ENCODE assay signal across 15 mouse cellular contexts in genomic region chr9:13539535-13539934, GRCm38 (mm10).
DNase-seq lines count a peak whose midpoint lies in the region; ATAC-seq lines count a peak whose summit lies in the region.
"Had no signal": no experiment of that assay in that cellular context is flagged by ENCODE, and none has a peak within 500 bp of the region (broad histone marks: within the 10 kb centered on the region; RNA-seq: fewer than 3 reads in every experiment).

No protein-coding gene starts in this region.

- H3K9ac ChIP-seq in heart, embryonic 11.5 days (ENCODE audit: low read depth, low read length), result no peak overlapping the region
- no peak overlapping the region for H3K9ac ChIP-seq in lung, embryonic 15.5 days
- H3K9ac ChIP-seq in embryonic facial prominence, embryonic 11.5 days (replicated peaks; ENCODE audit: low read length), result no peak overlapping the region
- H3K9ac ChIP-seq: forebrain, embryonic 13.5 days; liver, postnatal 0 days; neural tube, embryonic 15.5 days had no signal

- no peaks in the 10 kb centered on the region for H3K27me3 ChIP-seq in heart, embryonic 11.5 days (ENCODE audit: control insufficient read depth, insufficient read depth, low read length)
- H3K27me3 ChIP-seq in lung, embryonic 15.5 days, result no peaks in the 10 kb centered on the region
- no peaks in the 10 kb centered on the region for H3K27me3 ChIP-seq in embryonic facial prominence, embryonic 11.5 days (ENCODE audit: control insufficient read depth, insufficient read depth, low read length)
- H3K27me3 ChIP-seq: forebrain, embryonic 13.5 days; neural tube, embryonic 15.5 days had no signal

- H3K4me3 ChIP-seq in heart, embryonic 11.5 days (ENCODE audit: low read depth, low read length), result no peak overlapping the region
- no peak overlapping the region for H3K4me3 ChIP-seq in lung, embryonic 15.5 days
- H3K4me3 ChIP-seq in embryonic facial prominence, embryonic 11.5 days (ENCODE audit: low read depth, low read length), result no peak overlapping the region
- H3K4me3 ChIP-seq: forebrain, embryonic 13.5 days; gastrocnemius, adult 2 months; neural tube, embryonic 15.5 days had no signal

- H3K9me3 ChIP-seq in heart, embryonic 11.5 days (replicated peaks; ENCODE audit: control insufficient read depth, low read length), result no peaks in the 10 kb centered on the region
- no peaks in the 10 kb centered on the region for H3K9me3 ChIP-seq in lung, embryonic 15.5 days
- H3K9me3 ChIP-seq in embryonic facial prominence, embryonic 11.5 days (replicated peaks; ENCODE audit: control insufficient read depth, low read length), result no peaks in the 10 kb centered on the region
- H3K9me3 ChIP-seq: forebrain, embryonic 13.5 days; neural tube, embryonic 15.5 days had no signal

- WGBS in heart, embryonic 11.5 days (ENCODE audit: insufficient replicate concordance), result 54% methylated on average over 4 of the region's 4 CpGs
- 56% methylated on average over 4 of the region's 4 CpGs for WGBS in lung, embryonic 15.5 days
- 40% methylated on average over 4 of the region's 4 CpGs for WGBS in embryonic facial prominence, embryonic 11.5 days

- no peak for DNase-seq in heart, adult 18-20 months
- no peak for DNase-seq in lung, postnatal 4 days
- peak; percentile 46 for DNase-seq in embryonic facial prominence, embryonic 11.5 days (ENCODE audit: low spot score)
- peak; percentile 54 for DNase-seq in mesoderm, embryonic 11.5 days (ENCODE audit: low read depth, low spot score)
- no peak for DNase-seq in gastrocnemius, postnatal 25 days
- DNase-seq: cerebellum, adult 11 months; gastrocnemius, adult 2 months; kidney, adult 11 months; liver, postnatal 0 days; right cerebral cortex, adult 18-20 months had no signal

- no peak for ATAC-seq in heart, embryonic 11.5 days (replicated peaks; ENCODE audit: insufficient number of reproducible peaks, low FRiP score, low TSS enrichment)
- no peak for ATAC-seq in lung, embryonic 15.5 days (ENCODE audit: borderline replicate concordance, extremely low read depth, low FRiP score, low TSS enrichment)
- no peak for ATAC-seq in embryonic facial prominence, embryonic 11.5 days (replicated peaks; ENCODE audit: insufficient number of reproducible peaks, low FRiP score, low TSS enrichment, low read depth)
- ATAC-seq: activated CD4-positive, CD25-positive, alpha-beta regulatory T cell, adult 4 months; forebrain, embryonic 13.5 days; liver, postnatal 0 days had no signal

- H3K27ac ChIP-seq in heart, embryonic 11.5 days (ENCODE audit: low read depth, low read length), result peak overlapping the region; percentile 31; the same call in 1 of the 2 replicates
- peak overlapping the region; percentile 8; the same call in 1 of the 2 replicates for H3K27ac ChIP-seq in lung, embryonic 15.5 days
- no peak overlapping the region for H3K27ac ChIP-seq in embryonic facial prominence, embryonic 11.5 days (replicated peaks; ENCODE audit: low read depth, low read length)
- H3K27ac ChIP-seq: forebrain, embryonic 13.5 days; gastrocnemius, adult 2 months; neural tube, embryonic 15.5 days had no signal

- H3K4me1 ChIP-seq in heart, embryonic 11.5 days (ENCODE audit: control insufficient read depth, insufficient read depth, low read length), result peaks cover 26% of the 10 kb centered on the region
- H3K4me1 ChIP-seq in lung, embryonic 15.5 days, result peaks cover 30% of the 10 kb centered on the region
- no peaks in the 10 kb centered on the region; the same call in 1 of the 2 replicates for H3K4me1 ChIP-seq in embryonic facial prominence, embryonic 11.5 days (ENCODE audit: control insufficient read depth, insufficient read depth, low read length)

- H3K36me3 ChIP-seq in heart, embryonic 11.5 days (ENCODE audit: control insufficient read depth, insufficient read depth, low read length), result no peaks in the 10 kb centered on the region
- H3K36me3 ChIP-seq in lung, embryonic 15.5 days, result peaks cover 3% of the 10 kb centered on the region; the same call in 1 of the 2 replicates
- no peaks in the 10 kb centered on the region for H3K36me3 ChIP-seq in embryonic facial prominence, embryonic 11.5 days (replicated peaks; ENCODE audit: control insufficient read depth, insufficient read depth, low read depth, low read length)
- H3K36me3 ChIP-seq: neural tube, embryonic 15.5 days had no signal

- no peak overlapping the region for H3K4me2 ChIP-seq in heart, embryonic 11.5 days
- no peak overlapping the region for H3K4me2 ChIP-seq in lung, embryonic 15.5 days
- no peak overlapping the region for H3K4me2 ChIP-seq in embryonic facial prominence, embryonic 11.5 days (ENCODE audit: low read depth, low read length)
- H3K4me2 ChIP-seq: forebrain, embryonic 13.5 days; neural tube, embryonic 15.5 days had no signal

Comparison
In these comparisons a context has a peak if more than half of its experiments do, and no peak if none do; other contexts are left out.
1. DNase-seq: peak in embryonic facial prominence, embryonic 11.5 days (single experiment) and mesoderm, embryonic 11.5 days (single experiment); none in heart, adult 18-20 months (0 of 2), lung, postnatal 4 days (0 of 2) and gastrocnemius, postnatal 25 days (single experiment).